Mouse (Mus musculus): Measurements from ENCODE around the gene Trmo. TPM values are rescaled to one million over a fixed set of nuclear protein-coding genes. Genes with fewer than 3 reads are reported as not detected.

Gene Trmo
- polyA plus RNA-seq, 1 experiment = 2.2 TPM

DNA sequence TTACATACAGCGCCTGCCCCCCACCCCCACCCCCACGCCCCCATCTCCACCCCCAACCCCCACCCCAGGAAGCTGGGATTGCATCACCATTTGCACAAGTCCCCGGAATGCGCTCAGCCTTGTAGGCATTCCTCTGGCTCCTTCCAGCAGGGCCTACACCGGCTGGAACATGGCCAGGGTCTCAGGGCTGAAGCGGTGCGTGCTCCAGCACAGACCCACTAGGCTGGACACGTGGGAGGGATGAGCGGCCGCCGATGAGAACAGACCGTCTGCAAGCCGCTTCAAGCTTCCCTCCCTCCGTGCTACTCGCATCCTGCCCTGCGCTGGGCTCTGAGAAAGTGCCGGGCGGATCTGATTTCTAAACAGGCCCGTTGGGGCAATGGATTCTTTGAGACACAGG is 18.2 kb downstream of the Trmo start:
- Histone ChIP-seq H3K79me2 (ENCODE audit: control insufficient read depth, insufficient read depth) (no peaks in the 10 kb centered on the region), H3K79me3 (ENCODE audit: low read depth) (no peaks in the 10 kb centered on the region), H3K27me3 (ENCODE audit: control insufficient read depth, insufficient read depth, insufficient read length) (no peaks in the 10 kb centered on the region), H3ac (ENCODE audit: control insufficient read depth, insufficient read length, low read depth) (peak overlapping the region; percentile 1), H3K36me3 (ENCODE audit: control insufficient read depth, insufficient read depth) (no peaks in the 10 kb centered on the region), H3K4me3 (ENCODE audit: insufficient read depth, poor library complexity, severe bottlenecking) (no peak overlapping the region)
- TF ChIP-seq CTCF (IDR thresholded peaks at IDR 0.05; ENCODE audit: control insufficient read depth, insufficient read depth, insufficient read length) = no peak
- TF ChIP-seq MYOG (IDR thresholded peaks at IDR 0.05; ENCODE audit: control insufficient read depth, extremely low read depth, insufficient read length) = no peak
- no peak for TF ChIP-seq FOSL1 (IDR thresholded peaks at IDR 0.05; ENCODE audit: insufficient read depth, low read length, poor library complexity, severe bottlenecking)
- TF ChIP-seq MAX (IDR thresholded peaks at IDR 0.05) = no peak
- no peak for TF ChIP-seq USF1 (IDR thresholded peaks at IDR 0.05; ENCODE audit: low read depth)
- no peak for TF ChIP-seq MYOD1 (IDR thresholded peaks at IDR 0.05; ENCODE audit: control insufficient read depth, insufficient read length, low read depth)
- peak; percentile 3 for TF ChIP-seq CEBPB (IDR thresholded peaks at IDR 0.05; ENCODE audit: low read depth)

DNA sequence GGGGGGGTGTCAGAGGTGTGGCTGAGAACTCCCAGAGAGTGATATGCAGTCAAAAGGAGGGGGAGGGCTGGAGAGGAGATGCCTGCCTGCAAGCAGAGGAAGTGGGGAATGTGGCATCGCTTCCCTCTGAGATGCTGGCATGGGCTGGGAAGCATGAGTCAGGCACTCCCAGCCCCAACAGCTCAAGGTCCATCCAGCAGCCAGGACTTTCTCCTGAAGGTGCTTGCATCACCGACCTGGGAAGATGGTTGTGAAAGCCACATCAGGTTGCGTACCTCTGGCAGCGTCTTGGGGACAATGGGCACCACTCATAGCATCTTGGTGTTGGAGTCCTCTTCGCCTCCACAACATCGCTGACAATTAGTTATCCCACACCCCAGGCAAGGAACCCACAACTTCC is 18.8 kb downstream of the Trmo start:
- Histone ChIP-seq H3K36me3 (ENCODE audit: control insufficient read depth, insufficient read depth) (no peaks in the 10 kb centered on the region), H3K79me2 (ENCODE audit: control insufficient read depth, insufficient read depth) (no peaks in the 10 kb centered on the region), H3K27me3 (ENCODE audit: control insufficient read depth, insufficient read depth, insufficient read length) (no peaks in the 10 kb centered on the region), H3K4me3 (ENCODE audit: insufficient read depth, poor library complexity, severe bottlenecking) (no peak overlapping the region), H3K79me3 (ENCODE audit: low read depth) (no peaks in the 10 kb centered on the region), H3ac (ENCODE audit: control insufficient read depth, insufficient read length, low read depth) (peak overlapping the region; percentile 30)
- TF ChIP-seq MYOD1 (IDR thresholded peaks at IDR 0.05; ENCODE audit: control insufficient read depth, insufficient read length, low read depth) (no peak), FOSL1 (IDR thresholded peaks at IDR 0.05; ENCODE audit: insufficient read depth, low read length, poor library complexity, severe bottlenecking) (no peak), USF1 (IDR thresholded peaks at IDR 0.05; ENCODE audit: low read depth) (no peak)

DNA sequence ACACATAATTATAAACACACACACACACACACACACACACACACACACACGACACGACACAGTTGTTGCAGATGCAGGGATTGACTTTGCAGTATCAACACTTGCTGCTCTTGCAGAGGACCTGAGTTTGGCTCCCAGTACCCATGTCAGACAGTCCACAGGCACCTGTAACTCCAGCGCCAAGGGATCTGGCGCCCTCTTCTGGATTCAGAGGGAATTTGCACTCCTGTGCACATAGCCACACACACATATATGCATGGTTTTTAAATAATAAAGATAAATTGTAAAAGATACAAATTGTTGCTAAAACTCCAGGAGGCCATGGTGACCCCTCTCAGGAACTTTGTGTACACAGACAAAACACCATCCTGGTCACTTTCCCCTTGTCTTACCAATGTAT is 20.2 kb downstream of the Trmo start:
- H3K79me2 ChIP-seq (ENCODE audit: control insufficient read depth, insufficient read depth) = no peaks in the 10 kb centered on the region
- no peak overlapping the region for H3ac ChIP-seq (ENCODE audit: control insufficient read depth, insufficient read length, low read depth)
- H3K79me3 ChIP-seq (ENCODE audit: low read depth) = no peaks in the 10 kb centered on the region
- TF ChIP-seq CTCF (IDR thresholded peaks at IDR 0.05; ENCODE audit: control insufficient read depth, insufficient read depth, insufficient read length) (no peak), CEBPB (IDR thresholded peaks at IDR 0.05; ENCODE audit: low read depth) (no peak), MYOG (IDR thresholded peaks at IDR 0.05; ENCODE audit: control insufficient read depth, extremely low read depth, insufficient read length) (no peak), USF1 (IDR thresholded peaks at IDR 0.05; ENCODE audit: low read depth) (no peak), MYOD1 (IDR thresholded peaks at IDR 0.05; ENCODE audit: control insufficient read depth, insufficient read length, low read depth) (no peak), FOSL1 (IDR thresholded peaks at IDR 0.05; ENCODE audit: insufficient read depth, low read length, poor library complexity, severe bottlenecking) (no peak), MAX (IDR thresholded peaks at IDR 0.05) (no peak)
- H3K27me3 ChIP-seq (ENCODE audit: control insufficient read depth, insufficient read depth, insufficient read length) = no peaks in the 10 kb centered on the region
- H3K4me3 ChIP-seq (ENCODE audit: insufficient read depth, poor library complexity, severe bottlenecking) = no peak overlapping the region
- H3K36me3 ChIP-seq (ENCODE audit: control insufficient read depth, insufficient read depth) = no peaks in the 10 kb centered on the region

DNA sequence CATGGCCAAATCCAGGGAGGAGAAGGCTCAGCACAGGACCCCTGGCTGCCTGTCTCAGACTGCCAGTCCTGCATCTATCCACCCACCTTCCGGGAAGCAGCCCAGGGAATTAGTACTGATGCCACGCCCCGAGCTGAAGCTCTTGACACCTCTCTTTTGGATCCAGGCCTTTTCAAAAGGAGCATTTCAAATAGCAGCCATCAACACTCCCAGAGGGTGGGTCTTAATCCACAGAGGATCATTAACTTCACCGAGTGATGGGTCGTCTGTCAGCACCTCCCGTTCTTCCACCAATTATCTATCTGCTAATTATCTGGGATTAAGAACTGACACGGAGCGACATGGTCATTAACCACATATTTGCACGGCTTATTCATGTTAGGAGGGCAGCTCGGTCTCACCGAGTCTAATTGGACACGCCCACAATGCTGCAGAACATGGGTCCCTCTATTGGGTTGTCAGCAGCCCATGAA is 21.7 kb downstream of the Trmo start:
- TF ChIP-seq CTCF (IDR thresholded peaks at IDR 0.05; ENCODE audit: control insufficient read depth, insufficient read depth, insufficient read length) (no peak), MYOG (IDR thresholded peaks at IDR 0.05; ENCODE audit: control insufficient read depth, extremely low read depth, insufficient read length) (no peak), MAX (IDR thresholded peaks at IDR 0.05) (no peak), MYOD1 (IDR thresholded peaks at IDR 0.05; ENCODE audit: control insufficient read depth, insufficient read length, low read depth) (no peak), USF1 (IDR thresholded peaks at IDR 0.05; ENCODE audit: low read depth) (no peak), CEBPB (IDR thresholded peaks at IDR 0.05; ENCODE audit: low read depth) (no peak), FOSL1 (IDR thresholded peaks at IDR 0.05; ENCODE audit: insufficient read depth, low read length, poor library complexity, severe bottlenecking) (no peak)
- Histone ChIP-seq H3K4me3 (ENCODE audit: insufficient read depth, poor library complexity, severe bottlenecking) (no peak overlapping the region), H3ac (ENCODE audit: control insufficient read depth, insufficient read length, low read depth) (no peak overlapping the region), H3K79me3 (ENCODE audit: low read depth) (no peaks in the 10 kb centered on the region), H3K36me3 (ENCODE audit: control insufficient read depth, insufficient read depth) (no peaks in the 10 kb centered on the region), H3K79me2 (ENCODE audit: control insufficient read depth, insufficient read depth) (no peaks in the 10 kb centered on the region), H3K27me3 (ENCODE audit: control insufficient read depth, insufficient read depth, insufficient read length) (no peaks in the 10 kb centered on the region)

DNA sequence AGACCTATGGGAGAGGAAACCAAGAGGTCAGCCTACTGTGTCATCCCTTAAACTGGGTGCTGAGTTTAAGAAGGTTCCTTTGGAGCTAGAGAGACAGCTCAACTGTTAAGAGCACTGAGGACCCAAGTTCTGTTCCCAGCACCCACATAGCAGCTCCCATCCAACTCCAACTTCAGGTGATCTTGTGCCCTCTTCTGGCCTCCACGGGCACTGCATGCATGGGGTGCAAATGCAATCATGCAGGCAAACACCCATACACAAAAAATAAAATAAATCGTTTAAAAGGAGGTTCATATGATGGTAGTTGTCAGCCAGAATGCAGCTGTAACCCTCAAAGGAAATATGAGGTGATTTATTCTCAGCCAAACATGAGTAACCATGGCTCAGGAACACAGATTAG is 24.9 kb downstream of the Trmo start:
- H3K79me3 ChIP-seq (ENCODE audit: low read depth) = no peaks in the 10 kb centered on the region
- no peak overlapping the region for H3ac ChIP-seq (ENCODE audit: control insufficient read depth, insufficient read length, low read depth)
- no peaks in the 10 kb centered on the region for H3K79me2 ChIP-seq (ENCODE audit: control insufficient read depth, insufficient read depth)
- H3K4me3 ChIP-seq (ENCODE audit: insufficient read depth, poor library complexity, severe bottlenecking) = no peak overlapping the region
- TF ChIP-seq FOSL1 (IDR thresholded peaks at IDR 0.05; ENCODE audit: insufficient read depth, low read length, poor library complexity, severe bottlenecking) (no peak), USF1 (IDR thresholded peaks at IDR 0.05; ENCODE audit: low read depth) (no peak), MYOD1 (IDR thresholded peaks at IDR 0.05; ENCODE audit: control insufficient read depth, insufficient read length, low read depth) (no peak), CEBPB (IDR thresholded peaks at IDR 0.05; ENCODE audit: low read depth) (no peak), MAX (IDR thresholded peaks at IDR 0.05) (no peak), CTCF (IDR thresholded peaks at IDR 0.05; ENCODE audit: control insufficient read depth, insufficient read depth, insufficient read length) (no peak), MYOG (IDR thresholded peaks at IDR 0.05; ENCODE audit: control insufficient read depth, extremely low read depth, insufficient read length) (no peak)
- no peaks in the 10 kb centered on the region for H3K27me3 ChIP-seq (ENCODE audit: control insufficient read depth, insufficient read depth, insufficient read length)
- H3K36me3 ChIP-seq (ENCODE audit: control insufficient read depth, insufficient read depth) = no peaks in the 10 kb centered on the region

DNA sequence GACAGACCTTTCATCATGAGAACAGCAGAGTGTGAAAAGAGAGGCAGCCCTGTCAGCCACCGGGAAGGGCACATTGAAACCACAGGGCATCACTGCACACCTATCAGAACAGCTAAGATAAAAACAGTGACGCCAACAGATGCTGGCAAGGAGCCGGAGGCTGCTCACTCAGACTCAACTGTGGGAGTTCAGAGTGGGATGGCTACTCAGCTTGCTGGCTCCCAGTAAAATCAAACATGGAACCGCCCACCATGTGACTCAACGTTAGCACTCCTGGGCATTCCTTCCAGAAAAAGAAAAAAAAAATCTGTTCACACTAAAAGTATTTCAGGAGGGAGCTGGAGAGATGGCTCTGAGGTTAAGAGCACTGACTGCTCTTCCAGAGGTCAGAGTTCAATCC is 28.0 kb downstream of the Trmo start:
- Histone ChIP-seq H3K79me2 (ENCODE audit: control insufficient read depth, insufficient read depth) (no peaks in the 10 kb centered on the region), H3K79me3 (ENCODE audit: low read depth) (no peaks in the 10 kb centered on the region), H3K27me3 (ENCODE audit: control insufficient read depth, insufficient read depth, insufficient read length) (no peaks in the 10 kb centered on the region), H3K36me3 (ENCODE audit: control insufficient read depth, insufficient read depth) (no peaks in the 10 kb centered on the region), H3K4me3 (ENCODE audit: insufficient read depth, poor library complexity, severe bottlenecking) (no peak overlapping the region), H3ac (ENCODE audit: control insufficient read depth, insufficient read length, low read depth) (no peak overlapping the region)
- TF ChIP-seq CEBPB (IDR thresholded peaks at IDR 0.05; ENCODE audit: low read depth) = no peak
- peak; percentile 59 for TF ChIP-seq USF1 (IDR thresholded peaks at IDR 0.05; ENCODE audit: low read depth)
